Mouse (Mus musculus) myocyte (in vitro differentiated cells): ENCODE data around the gene Pld5.

Experiments used
- CEBPB ChIP-seq: IDR thresholded peaks from 2 replicates; pipeline ENCODE4 v1.6.1; 2011; ENCODE audit warnings: mild to moderate bottlenecking, moderate library complexity; ENCODE audit not compliant: poor library complexity, insufficient read depth, severe bottlenecking
- E2F4 ChIP-seq: IDR thresholded peaks from one replicate; pipeline ENCODE4 v1.6.1; 2011; ENCODE audit warnings: mild to moderate bottlenecking, control low read depth, moderate library complexity; ENCODE audit not compliant: insufficient read depth
- MAX ChIP-seq: IDR thresholded peaks from one replicate; pipeline ENCODE4 v1.6.1; 2011; ENCODE audit warnings: low read depth, mild to moderate bottlenecking, control low read depth
- MYOD1 ChIP-seq, 3 experiments: IDR thresholded peaks; one replicate each; pipeline ENCODE4 v1.6.1; 2011; ENCODE audit warnings: control low read depth in 2 of 3, low read depth in 2 of 3, mild to moderate bottlenecking in 2 of 3, moderate library complexity in 1 of 3; ENCODE audit not compliant: insufficient read length in 2 of 3, control insufficient read depth in 1 of 3
- MYOG ChIP-seq, 3 experiments: IDR thresholded peaks; one replicate each; pipeline ENCODE4 v1.6.1; 2011; ENCODE audit warnings: control low read depth in 2 of 3, low read depth in 2 of 3, mild to moderate bottlenecking in 2 of 3; ENCODE audit not compliant: insufficient read length in 2 of 3, control insufficient read depth in 1 of 3, insufficient read depth in 1 of 3
- POLR2A ChIP-seq: IDR thresholded peaks from one replicate; pipeline ENCODE4 v1.6.1; 2011; ENCODE audit warnings: low read depth, mild to moderate bottlenecking, control low read depth, moderate library complexity; ENCODE audit not compliant: insufficient read length
- POLR2AphosphoS2 ChIP-seq: IDR thresholded peaks from one replicate; pipeline ENCODE4 v1.6.1; 2011; ENCODE audit warnings: low read depth, control low read depth; ENCODE audit not compliant: insufficient read length
- REST ChIP-seq: IDR thresholded peaks from one replicate; pipeline ENCODE4 v1.6.1; 2011; ENCODE audit warnings: mild to moderate bottlenecking, control low read depth, moderate library complexity; ENCODE audit not compliant: insufficient read depth, insufficient read length
- SRF ChIP-seq: IDR thresholded peaks from one replicate; pipeline ENCODE4 v1.6.1; 2011; ENCODE audit warnings: low read depth; ENCODE audit not compliant: control insufficient read depth, insufficient read length
- TCF12 ChIP-seq: IDR thresholded peaks from one replicate; pipeline ENCODE4 v1.6.1; 2011; ENCODE audit warnings: mild to moderate bottlenecking, control low read depth; ENCODE audit not compliant: poor library complexity, insufficient read depth, severe bottlenecking
- TCF3 ChIP-seq: IDR thresholded peaks from one replicate; pipeline ENCODE4 v1.6.1; 2011; ENCODE audit warnings: low read depth, control low read depth; ENCODE audit not compliant: insufficient read length
- USF1 ChIP-seq: IDR thresholded peaks from one replicate; pipeline ENCODE4 v1.6.1; 2011; ENCODE audit warnings: low read depth, mild to moderate bottlenecking, control low read depth, moderate library complexity

GRCm38 (mm10) chr1:176197036-176197766, 77.9 kb downstream of the Pld5 start:
- TF ChIP-seq POLR2A (no peak), SRF (no peak), USF1 (no peak), TCF12 (no peak), E2F4 (no peak), MAX (no peak), REST (no peak), MYOG (IDR thresholded peaks at IDR 0.05; ENCODE audit: control insufficient read depth in 1 of 3, insufficient read depth in 1 of 3, insufficient read length in 2 of 3, low read depth in 2 of 3) (no peak), POLR2AphosphoS2 (no peak), TCF3 (no peak), CEBPB (no peak), MYOD1 (IDR thresholded peaks at IDR 0.05; ENCODE audit: control insufficient read depth in 1 of 3, insufficient read length in 2 of 3, low read depth in 2 of 3) (no peak)
